Mouse (Mus musculus) cortical plate, adult 2 months (tissue): ENCODE results near the gene Ahr.

Experiments used
- CTCF ChIP-seq: fragments of 200-500 bp; IDR thresholded peaks from 2 replicates; pipeline ENCODE4 v1.5.1; 2011; ENCODE audit warnings: mild to moderate bottlenecking, control low read depth, low read length; ENCODE audit not compliant: insufficient read depth; ENCODE audit errors: extremely low read depth
- POLR2A ChIP-seq: fragments of 200-500 bp; IDR thresholded peaks from 2 replicates; pipeline ENCODE4 v1.6.1; 2011; ENCODE audit warnings: mild to moderate bottlenecking, low read length, control low read depth; ENCODE audit not compliant: insufficient read depth; ENCODE audit errors: extremely low read depth

DNA sequence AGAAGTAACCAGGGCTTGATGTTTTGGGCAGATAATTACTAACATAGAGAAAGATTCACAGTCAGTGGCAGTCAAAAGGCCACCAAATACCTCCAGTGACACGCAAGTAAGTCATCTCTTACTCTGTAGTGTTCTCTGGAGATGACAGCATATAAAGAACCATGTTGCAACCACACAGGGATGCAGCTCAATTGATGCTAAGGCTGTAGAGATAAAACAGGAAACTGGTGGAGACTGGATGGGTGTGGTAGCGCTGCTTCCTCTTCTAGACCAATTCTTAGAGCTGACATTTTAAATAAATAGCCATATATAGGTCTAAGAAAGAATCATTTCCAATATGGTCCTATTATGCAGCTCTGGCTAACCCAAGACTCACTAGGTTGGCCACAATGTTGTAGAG is 54.1 kb downstream of the Ahr start:
- no peak for TF ChIP-seq POLR2A
- TF ChIP-seq CTCF, result no peak
